Mouse (Mus musculus): ENCODE data around the gene Ppp2r1b. TPM values are rescaled to one million over a fixed set of nuclear protein-coding genes. Genes with fewer than 3 reads are reported as not detected.

The Ppp2r1b gene
- total RNA-seq, 2 experiments from 2014 or later = 17.4 to 18.5 TPM

- no peak for DNase-seq
Observed at GRCm38 (mm10) chr9:50841079-50841789, 3.9 kb upstream of the Ppp2r1b start.

- DNase-seq = no peak
Observed at GRCm38 (mm10) chr9:50845547-50845946, 446 bp downstream of the Ppp2r1b start.

GRCm38 (mm10) chr9:50847133-50847532 is 2.0 kb downstream of the Ppp2r1b start:
- no peak for DNase-seq

- DNase-seq = no peak
Observed at GRCm38 (mm10) chr9:50847606-50848368, 2.7 kb downstream of the Ppp2r1b start.

GRCm38 (mm10) chr9:50848821-50849220 is 3.7 kb downstream of the Ppp2r1b start:
- no peak for DNase-seq

DNA sequence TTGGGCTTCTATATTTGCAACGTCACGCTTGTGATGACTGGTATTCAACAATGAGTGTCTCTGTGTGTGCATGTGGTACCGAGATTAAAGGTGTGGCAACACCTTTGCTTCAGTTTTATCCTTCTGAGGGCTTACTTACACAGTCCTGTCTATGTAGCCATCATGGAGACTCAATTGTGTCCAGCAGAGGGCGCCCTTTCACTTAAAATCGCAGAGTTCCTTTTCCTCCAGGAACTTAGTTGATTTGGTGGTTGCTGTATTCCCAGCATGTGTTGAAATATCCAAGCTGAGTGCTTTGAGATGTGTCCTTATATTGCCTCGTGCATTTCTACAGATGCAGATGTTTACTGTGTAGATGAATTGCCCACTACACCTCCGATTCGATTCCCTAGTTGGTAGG is 4.1 kb downstream of the Ppp2r1b start:
- DNase-seq = peak; percentile 85 to 87

GRCm38 (mm10) chr9:50849755-50850154 is 4.7 kb downstream of the Ppp2r1b start:
- DNase-seq = no peak

GRCm38 (mm10) chr9:50850271-50850670 is 5.2 kb downstream of the Ppp2r1b start:
- DNase-seq = no peak

GRCm38 (mm10) chr9:50850713-50851112 is 5.6 kb downstream of the Ppp2r1b start:
- DNase-seq = no peak

GRCm38 (mm10) chr9:50852634-50853349 is 7.7 kb downstream of the Ppp2r1b start:
- DNase-seq = no peak

GRCm38 (mm10) chr9:50854376-50854775 is 9.3 kb downstream of the Ppp2r1b start:
- DNase-seq = no peak

DNA sequence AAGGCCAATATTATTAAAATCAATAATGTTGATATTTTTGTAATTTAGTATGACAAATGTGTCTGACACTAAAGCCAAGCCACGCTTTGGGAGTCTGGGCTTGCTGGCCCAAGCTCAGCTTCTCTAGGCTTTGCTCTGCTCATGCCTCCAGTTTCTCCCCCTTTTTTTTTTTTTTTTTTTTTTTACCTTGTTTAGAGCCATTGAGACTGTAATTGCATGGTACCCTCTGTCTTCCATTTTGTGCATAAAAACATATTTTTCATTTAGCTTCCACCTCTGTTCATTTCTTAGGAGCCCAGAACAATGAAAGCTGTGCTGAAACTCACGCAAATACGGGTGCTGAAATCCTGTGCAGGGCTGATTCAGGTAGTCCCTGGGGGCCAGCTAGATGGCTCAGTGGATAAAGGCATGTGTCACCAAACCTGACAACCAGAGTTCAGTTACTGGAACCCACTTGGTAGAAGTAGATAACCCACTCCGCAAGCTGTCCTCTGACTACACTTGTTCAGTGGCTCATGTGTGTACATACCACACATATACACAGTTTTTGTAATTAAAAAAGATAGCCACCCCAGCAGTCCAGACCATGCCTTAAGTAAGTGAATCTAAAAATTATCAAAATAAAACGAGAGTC is 10.1 kb downstream of the Ppp2r1b start:
- DNase-seq = no peak

DNA sequence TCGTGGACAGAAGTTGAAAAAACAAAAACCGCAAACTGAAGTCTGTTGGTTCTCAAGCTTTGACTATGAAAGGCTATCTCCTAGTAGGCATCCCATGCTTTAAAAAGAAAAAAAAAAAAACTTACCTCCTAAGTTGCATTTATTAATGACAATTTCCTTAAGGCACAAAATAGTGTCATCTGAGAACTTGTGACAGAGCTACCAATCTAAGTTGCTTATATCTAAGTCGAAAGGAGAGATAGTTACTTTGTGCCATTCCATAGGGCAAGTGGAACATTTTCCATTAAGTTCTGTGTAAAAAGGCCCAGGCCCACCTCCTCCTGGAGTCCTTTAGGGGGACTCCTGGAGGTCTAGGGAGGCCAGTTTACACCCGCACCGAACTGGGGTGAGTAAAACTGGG is 10.7 kb downstream of the Ppp2r1b start:
- no peak for DNase-seq

GRCm38 (mm10) chr9:50856341-50857081 is 11.4 kb downstream of the Ppp2r1b start:
- DNase-seq = peak; percentile 88 to 90

DNA sequence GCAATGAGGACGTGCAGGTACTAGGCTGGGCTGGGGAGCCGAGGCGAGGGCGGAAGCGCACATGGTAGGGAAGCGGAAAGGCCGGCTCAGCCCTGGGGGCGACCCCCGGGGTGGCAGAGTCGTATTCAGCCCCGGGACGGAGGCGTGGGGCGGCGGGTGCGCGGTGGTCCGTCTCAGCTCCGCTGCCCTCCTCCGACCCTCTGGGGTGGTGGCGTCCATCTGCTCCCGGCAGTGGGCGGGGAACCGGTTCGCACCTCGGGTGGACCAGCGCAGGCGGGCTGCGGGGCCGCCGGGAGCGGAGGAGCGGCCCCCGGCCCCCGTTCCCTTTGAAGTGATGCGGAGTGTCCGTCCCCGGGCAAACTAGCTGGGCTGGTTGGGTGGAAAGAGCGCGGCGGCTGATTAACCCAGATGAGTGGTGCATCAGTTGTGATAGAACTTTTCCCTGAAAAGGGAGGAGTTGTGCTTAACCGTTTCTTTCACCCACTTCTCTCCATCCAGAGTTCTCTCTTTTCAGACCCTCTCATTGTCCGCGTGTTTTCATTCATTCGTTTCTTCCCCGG is 12.1 kb downstream of the Ppp2r1b start:
- DNase-seq = no peak

DNA sequence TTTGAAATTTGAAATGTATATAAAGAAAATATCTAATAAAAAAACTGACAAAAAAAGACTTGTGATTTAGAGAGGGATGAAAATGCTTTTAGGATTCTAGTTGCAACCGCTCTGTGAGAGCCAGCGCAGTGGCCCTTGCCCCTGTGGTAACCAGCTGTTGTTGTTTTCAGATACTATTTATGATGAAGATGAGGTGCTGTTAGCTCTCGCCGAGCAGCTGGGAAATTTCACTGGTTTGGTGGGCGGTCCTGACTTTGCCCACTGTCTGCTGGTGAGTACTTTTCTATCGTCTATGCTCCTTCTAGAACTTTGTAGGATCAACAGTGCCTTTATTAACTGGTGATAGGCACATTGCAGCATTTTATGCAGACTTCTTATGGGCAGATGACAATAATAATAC is 13.6 kb downstream of the Ppp2r1b start:
- no peak for DNase-seq

- peak in 1 of 2 experiments; percentile 26 for DNase-seq
Observed at GRCm38 (mm10) chr9:50861119-50861839, 16.2 kb downstream of the Ppp2r1b start.

- DNase-seq = no peak
Observed at GRCm38 (mm10) chr9:50863824-50864223, 18.7 kb downstream of the Ppp2r1b start.

DNA sequence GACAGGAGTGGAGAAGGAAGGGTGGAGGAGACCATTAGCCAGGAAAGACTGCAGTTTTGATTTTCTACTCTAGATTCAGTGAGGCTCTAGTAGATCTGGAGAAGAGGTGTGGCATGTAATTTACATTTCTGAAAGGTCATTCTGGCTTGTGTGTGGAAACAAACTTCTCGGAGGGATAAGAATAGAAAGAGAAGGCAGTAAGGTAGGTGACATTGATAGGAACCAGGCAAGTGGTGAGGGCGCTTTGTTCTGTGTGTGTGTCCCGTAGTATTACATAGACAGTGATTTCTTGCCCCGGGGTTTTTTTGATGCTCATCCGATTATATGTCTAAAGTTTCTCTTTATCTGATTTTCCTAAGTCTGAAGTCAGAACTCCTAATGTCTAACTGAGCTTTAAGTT is 19.8 kb downstream of the Ppp2r1b start:
- no peak for DNase-seq

DNA sequence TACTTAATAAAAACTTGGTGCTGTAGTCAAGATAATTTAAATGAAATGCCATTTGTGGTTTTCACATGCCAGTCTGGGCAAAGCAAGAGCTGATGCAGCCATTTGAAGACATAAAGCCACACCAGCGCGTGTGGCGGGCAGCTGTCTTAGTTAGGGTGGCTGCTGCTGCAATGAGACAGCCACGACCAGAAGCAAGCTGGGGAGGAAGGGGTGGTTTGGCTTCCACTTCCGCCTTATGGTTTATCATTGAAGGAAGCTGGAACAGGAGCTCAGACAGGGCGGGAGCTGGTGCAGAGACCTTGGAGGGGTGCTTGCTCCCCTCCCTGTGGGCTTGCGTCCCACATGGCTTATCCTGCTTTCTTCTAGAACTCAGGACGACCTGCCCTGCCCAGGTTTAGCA is 20.7 kb downstream of the Ppp2r1b start:
- no peak for DNase-seq

DNA sequence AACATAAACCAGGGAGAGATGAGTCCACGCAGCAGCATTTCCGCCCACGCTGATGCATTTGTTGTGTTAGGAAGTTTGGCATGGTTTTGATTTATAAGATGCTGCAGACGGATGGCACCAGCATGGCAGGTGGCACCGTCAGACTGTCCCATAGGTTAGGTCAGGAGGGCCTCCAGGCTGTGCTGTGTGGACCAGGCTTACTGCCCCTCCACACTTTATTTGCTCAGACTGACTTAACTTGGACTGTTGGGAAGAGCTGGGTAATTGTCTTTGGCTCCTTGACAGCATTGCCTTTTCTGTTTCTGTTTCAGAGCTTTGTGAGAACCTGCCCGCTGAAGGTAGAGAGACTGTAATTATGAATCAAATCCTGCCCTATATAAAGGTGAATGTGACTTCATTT is 21.9 kb downstream of the Ppp2r1b start:
- DNase-seq = no peak
